Mouse (Mus musculus): Measurements from ENCODE around the gene Gtf2e1.

The Gtf2e1 gene

DNA sequence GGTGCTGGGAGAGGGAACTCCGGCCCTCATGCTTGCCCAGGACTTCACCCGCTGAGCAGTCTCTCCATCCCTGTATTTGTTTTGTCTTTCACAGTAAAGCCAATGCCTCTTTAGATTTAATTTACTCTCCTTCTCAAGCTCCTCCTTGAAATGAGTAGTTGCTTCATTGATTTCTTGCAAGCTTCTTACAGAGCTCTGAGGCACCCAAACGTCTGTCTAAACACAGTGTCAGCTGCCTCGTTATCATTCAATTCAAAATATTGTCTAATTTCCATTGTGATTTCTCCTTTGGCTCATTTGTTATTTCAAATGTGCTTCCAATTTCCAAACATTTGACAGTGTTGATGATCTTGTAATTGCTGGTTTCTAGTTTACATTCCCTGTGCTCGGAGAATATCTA lies 6.7 kb upstream of the Gtf2e1 start:
- no peak for DNase-seq (ENCODE audit: low spot score in 2 of 2)

DNA sequence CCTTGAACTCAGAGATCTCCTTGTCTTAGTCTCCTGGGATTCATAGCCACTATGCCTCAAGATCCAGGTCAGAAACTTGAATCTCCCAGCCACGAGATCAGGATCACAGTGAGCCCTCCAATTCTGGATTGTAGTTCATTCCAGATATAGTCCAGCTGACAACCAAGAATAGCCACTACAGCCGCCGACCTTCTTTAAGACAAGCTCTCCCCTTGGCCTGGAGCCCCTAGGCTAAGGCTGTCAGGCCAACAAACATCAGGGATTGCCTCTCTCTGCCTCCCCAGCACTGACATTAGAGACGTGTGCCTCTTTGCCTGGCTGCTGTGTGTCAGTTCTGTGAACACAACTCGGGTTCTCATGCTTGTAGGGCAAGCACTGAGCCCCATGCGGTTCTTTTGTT lies 1.2 kb upstream of the Gtf2e1 start:
- DNase-seq (ENCODE audit: low spot score in 2 of 2): no peak

DNA sequence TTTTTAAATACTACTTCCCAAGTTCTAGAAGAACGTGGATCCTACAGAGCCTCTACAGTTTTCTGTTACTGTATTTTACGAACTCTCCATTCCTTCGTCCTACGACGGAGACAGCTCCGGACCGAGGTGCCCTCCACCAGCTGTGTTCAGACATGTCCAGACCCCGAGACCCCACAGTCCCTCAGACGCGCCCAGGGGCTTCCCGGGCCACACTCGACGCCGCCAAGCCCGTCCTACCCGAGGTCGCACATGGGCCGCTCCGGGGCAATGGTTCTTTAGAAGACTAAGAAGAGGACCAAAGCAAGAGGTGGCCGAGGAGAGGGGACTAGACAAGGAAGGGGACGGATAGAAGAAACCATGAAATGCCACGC lies 364 bp downstream of the Gtf2e1 start:
- no peak for DNase-seq (ENCODE audit: low spot score in 2 of 2)

DNA sequence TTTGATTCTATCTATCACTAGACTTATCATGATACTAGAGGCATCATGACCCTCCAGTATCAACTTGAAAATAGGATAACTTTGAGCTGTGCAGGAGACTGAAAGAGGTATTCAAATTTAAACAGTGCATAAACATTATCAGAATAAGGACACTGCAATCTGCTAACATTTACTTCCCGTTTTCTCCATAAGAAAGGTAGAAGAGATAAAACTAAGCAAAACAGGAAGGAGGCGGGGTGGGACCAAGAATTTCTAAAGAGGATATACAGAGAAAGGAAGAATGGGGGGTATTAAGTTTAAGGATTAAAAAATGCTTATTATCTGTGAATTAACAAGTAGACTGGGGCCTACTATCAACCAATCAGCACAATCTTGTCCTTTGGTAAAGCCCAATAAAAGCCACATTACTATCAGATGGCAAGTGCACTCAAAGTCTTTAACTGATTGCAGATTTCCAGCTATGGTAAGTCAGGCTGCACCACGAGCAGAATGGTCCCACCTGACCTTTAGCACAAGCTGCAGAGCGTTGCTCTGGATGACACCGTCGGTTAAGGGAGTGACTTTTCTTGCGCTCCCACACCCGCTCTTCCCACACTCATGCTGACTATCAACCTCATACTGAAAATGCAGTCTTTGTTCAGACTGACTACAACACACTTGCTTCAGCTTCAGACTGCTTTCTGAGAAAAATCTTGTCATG lies 6.1 kb downstream of the Gtf2e1 start:
- no peak for DNase-seq (ENCODE audit: low spot score in 2 of 2)

DNA sequence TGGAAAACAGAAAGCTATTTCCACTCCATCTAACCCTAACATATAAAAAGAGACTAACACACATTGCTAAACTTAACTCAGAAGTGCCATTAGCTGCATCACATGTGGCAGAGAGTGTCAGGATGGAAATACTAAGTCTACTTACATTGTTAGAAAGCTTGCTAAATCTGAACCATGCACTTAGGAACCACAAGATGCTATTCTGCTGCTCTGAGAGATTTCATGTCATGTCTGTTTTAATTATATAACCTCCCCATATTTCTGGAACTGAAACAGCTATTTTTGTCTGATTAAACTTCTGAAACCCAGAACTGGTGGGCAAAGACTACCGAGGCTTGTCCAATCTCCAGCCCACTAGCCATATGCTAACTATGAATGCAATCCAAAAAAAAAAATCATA lies 7.5 kb downstream of the Gtf2e1 start:
- no peak for DNase-seq (ENCODE audit: low spot score in 2 of 2)

DNA sequence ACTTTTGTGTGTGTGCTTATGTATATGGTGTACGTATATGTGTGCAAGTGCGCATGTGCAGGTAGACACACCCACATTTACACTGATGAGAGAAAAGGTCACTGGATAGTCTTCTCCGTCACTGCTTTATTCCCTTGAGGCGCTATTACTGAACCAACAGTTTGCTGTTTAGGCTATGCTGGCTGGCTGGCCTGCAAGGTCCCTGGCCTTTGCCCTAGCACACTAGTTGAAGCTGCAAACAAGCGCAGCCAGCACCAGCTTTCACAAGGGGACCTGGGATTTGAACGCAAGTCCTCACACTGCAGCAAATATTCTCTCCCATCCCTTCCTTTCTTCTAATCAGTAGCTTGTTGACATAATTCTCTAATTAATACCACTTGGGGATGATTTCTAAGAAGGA lies 9.4 kb downstream of the Gtf2e1 start:
- DNase-seq (ENCODE audit: low spot score in 2 of 2): no peak

DNA sequence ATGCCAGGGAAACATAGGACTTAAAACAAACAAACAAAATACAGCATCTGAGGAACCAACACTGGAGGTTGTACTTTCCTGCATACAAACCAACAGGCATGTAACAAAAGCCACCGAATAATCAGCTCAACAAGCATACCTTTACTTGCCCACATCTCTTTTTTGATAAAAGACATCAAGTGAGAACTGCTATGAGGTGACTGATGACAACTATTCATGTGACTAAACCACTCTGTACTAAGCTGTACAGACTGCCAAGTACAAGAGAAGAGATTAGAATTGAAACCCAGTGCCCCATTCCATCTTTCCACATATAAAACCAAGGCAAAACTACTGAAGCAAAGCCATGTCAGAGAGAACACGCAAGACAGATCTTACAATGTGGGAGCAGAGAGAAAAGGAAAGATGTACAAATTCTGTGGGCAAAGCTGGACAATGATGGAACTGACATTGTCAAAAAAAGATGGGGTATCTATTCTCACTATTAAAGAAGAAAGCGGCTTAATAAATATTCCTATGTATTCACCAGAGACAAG lies 12.8 kb downstream of the Gtf2e1 start:
- DNase-seq (ENCODE audit: low spot score in 2 of 2): no peak

DNA sequence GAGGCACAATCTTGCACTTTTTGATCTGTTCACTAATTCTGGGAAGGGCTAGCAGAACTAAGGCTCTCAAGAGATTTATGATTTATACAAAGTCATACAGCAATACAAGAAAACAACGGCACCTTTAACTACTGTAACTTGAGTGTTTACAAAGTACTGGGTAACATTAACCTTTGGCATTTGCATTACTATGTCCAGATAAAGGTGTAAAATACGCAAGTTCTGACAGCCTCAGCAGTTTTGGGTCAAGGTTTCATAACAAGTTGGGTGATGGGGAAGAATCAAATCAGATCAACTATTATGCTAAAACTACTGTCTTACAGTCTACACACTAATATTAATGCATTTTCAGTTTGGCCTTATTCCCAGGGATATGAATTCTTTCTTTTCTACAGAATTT lies 14.5 kb downstream of the Gtf2e1 start:
- no peak for DNase-seq (ENCODE audit: low spot score in 2 of 2)

DNA sequence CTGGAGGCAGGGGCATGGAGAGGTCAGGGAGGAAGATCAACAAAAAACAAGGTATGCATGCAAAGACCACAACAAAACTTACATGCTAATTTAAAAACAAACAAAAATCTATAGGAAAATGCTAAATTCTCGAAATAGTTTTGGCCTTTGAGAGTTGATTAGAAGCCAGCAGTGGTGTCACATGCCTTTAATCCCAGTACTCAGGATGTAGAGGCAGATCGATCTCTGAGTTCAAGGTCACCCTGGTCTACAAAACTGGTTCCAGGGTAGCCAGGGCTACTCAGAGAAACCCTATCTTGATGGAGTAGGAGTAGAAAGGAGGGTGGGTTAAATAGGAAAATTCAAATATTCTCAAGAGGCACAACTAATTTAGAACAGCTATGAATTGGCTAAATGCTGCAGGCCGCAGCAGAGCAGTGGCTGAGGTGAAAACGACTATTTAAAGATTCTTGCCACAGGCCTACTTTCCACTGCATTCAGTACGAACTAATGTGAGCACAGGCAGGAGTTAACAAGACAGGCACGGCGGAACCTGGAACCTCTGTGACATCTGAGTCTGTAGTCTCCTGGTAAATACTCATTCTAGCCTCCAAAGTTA lies 17.4 kb downstream of the Gtf2e1 start:
- no peak for DNase-seq (ENCODE audit: low spot score in 2 of 2)

DNA sequence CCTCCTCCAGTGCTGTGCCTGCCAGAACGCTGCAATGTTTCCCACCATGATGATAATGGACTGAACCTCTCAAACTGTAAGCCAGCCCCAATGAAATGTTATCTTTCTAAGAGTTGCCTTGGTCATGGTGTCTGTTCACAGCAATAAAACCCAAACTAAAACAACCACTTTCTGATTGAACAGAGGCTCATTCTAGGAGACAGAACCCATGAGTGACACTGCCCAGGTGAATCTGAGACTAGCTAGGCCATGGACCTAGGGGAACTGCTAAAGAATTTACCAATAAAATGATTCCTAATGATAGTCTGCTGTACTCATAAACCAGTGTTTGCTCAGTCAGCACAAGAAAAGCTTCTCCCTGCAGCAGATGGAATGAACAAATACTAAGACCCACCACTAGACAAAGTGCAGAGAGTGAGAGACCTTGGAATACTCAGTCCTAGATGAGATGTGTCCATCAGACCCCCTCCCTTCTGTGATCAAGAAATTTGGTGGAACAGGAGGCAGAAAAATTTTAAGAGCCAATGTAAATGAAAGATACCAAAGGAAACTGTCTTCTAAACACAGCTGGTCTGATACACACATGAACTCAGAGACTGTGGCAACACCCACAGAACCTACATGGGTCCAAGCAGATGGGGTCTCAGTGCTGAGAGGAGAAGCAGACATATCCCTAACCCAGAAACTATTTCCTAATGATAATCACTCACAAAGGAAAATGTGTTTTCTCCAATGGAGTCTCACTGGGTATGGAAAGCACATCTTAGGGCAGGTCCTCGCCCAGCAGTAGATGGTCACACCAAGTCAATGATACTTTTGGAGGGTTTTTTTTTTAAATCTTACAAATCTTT lies 19.2 kb downstream of the Gtf2e1 start:
- no peak for DNase-seq (ENCODE audit: low spot score in 2 of 2)

DNA sequence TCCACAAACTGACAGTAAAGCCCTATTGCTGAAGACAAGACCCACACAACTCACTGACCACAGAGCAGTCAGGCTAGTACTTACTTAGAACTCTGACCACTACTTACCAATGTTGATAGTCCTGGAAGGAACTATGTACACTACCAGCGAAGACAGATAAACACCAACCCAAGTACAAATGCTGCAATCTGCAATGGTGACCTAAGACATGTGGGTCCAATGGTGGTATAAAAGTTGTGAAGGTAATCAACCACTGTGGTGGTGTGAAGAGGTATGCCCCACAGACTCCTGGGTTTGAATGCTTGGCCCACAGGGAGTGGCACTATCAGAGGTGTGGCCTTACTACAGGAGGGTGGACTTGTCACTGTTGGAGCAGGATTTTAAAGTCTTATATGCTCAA lies 19.9 kb downstream of the Gtf2e1 start:
- DNase-seq (ENCODE audit: low spot score in 2 of 2): no peak

DNA sequence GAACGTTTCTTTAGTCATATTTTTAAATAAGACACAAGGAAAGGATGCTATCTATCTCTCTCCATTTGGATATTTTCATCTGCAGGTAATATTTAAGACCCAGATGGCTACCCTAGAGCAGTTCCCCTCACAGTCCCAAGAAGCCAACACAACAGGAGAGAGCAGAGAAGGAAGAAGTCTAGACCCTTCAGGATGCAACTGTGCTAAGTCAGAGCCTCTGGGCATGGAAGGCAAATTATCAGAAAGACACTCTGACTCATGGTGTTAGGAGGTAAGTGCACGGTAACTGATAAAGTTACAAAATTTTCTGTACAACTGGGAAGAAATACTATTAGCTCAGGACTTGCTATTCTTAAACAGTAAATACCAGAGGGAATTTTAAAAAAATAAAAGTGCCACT lies 20.9 kb downstream of the Gtf2e1 start:
- no peak for DNase-seq (ENCODE audit: low spot score in 2 of 2)

DNA sequence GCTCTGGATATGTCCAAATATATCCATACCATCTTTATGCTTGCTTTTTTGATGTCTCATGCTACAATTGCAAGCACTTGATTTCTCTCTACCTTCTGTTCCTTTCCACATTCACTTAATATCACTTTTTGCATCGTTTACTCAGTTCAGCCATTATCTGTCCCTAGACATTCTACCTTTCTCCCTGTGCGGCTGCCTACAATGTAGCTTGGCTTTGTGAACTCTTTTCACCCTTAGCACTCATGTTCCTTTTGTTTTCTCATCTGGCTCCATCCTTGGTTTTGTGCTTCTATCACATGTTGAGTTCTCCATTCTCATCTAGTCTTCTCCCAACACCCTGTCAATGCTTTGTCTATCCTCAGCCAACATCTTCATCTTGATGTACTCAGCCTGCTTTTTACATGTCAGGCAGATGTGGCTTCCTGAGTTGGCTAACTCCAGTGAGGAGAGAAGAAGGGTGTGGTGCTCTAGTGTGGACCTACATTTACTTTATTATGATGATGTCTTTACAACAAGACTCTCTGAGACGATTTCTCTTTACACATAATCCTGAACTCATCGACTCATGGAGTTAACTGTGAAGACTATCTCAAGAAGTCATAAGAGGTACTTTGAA lies 21.9 kb downstream of the Gtf2e1 start:
- no peak for DNase-seq (ENCODE audit: low spot score in 2 of 2)

DNA sequence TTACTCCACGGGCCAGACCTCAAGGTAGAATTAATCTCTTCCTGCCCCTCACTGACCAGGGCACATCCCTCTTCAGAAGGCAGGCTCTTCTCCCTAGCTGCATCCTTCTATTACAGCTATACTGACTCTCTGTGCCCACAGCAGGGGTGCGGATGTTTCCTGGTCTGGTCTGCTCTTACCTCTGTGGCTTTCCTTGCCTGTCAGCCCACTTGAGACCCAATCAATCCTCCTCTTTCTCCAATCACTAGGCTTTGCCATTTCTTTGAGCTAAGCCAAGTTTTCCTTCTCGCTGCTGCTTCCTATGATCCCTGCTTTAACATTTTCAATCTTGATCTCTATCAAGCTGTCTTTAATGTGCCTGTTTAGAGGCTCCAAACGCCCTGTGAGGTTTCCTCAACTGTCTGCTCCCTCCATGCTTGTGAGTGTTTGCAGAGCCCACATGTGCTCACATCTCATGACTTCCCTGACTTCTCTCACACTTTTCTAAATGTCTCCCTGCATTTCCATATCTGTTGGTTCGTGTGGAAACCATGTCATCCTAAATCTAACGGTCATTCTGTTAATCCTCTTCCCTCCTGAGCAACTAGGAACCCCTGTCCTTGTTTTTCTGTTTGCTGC lies 23.1 kb downstream of the Gtf2e1 start:
- DNase-seq (ENCODE audit: low spot score in 2 of 2): no peak

DNA sequence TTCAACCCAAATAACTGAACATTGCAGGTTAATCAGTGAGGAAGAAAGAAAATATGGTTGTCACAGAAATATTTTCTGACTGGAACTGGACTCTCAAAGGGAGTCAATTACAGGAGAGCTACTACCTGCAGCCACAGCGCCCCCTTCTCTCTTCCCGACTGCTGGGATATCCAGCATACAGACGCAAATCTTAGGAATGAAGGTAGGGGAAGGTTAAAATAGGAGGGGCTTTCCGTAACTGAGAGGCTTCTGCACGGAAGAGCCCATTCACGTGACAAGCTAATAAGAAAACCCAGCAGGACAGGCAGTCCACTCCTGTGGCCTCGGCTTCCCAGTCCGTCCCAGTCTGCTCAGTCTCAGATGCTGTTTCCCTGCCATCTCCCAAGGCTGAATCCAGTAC lies 24.9 kb downstream of the Gtf2e1 start:
- DNase-seq (ENCODE audit: low spot score in 2 of 2): no peak

DNA sequence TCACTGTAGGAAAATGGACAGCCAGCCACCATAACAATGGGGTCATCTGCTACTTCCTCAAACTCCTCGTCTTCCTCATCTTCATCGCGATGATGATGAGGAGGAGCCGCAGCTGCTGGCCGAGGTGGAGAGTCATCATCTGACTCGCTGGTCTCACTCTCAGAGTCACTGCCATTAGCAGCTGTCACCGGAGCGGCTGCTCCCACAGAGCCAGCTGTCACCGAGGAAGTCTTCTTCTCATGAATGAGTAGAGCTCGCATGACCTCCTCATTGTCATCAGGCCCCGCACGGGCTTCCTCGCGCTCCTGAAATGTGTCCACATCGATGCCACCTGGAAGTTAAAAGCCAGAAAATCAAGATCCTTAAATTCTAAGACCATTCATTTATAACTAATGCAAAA lies 28.1 kb downstream of the Gtf2e1 start:
- no peak for DNase-seq (ENCODE audit: low spot score in 2 of 2)

DNA sequence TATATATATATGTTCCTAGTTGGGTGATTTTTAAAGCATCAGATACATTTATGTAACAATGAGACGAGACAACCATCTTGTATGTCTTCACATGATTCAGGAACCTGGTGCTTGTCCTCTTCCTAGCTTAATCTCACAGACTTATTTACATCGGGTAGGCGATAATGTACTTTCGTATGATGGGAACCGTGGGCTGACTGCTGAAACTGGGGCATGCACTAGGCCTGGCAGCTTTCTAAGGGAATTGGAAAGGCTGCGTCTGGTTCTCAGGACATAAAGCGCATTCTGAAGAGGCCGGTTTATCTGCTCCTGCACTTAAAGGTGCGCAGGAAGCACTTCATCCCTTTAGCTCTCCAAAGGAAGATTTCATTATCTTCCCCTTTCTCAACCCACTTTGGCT lies 32.8 kb downstream of the Gtf2e1 start:
- DNase-seq (ENCODE audit: low spot score in 2 of 2): no peak

DNA sequence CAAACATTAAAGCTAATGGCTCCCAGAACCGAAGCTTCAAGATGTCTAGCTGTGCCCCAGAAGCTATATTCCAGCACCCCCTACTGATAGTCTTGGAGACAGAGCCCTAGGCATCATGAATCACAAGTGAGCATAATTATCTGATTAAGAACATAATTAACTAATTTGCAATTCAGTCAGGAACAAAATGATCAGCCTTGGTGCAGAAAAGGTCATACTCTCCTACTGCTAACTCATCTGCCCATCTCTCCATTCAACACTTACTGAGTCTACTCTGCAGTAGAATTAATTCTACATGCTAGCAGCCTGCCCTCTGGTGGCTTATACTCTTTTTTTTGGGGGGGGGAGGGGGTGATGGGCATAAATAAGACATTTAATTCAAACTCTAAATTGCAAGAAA lies 35.1 kb downstream of the Gtf2e1 start:
- DNase-seq (ENCODE audit: low spot score in 2 of 2): no peak

DNA sequence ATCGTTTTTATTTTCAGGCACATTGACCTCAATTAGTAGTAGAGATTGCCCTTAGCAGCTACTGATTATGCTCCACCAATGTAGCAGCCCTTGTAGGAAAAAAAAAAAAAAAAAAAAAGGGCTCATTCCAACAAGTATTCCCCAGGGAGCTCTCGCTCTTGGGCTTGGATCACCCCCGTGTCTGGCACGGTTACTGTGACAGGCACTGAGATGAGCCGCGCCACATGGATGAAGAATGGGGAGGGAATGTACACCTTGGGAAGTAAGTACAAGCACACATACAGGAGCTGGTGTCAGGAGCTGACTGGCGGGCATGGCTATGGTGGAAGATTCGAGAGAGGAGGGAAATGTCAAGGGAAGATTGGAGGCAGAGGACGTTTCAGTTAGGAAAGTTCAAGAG lies 41.0 kb downstream of the Gtf2e1 start:
- no peak for DNase-seq (ENCODE audit: low spot score in 2 of 2)

DNA sequence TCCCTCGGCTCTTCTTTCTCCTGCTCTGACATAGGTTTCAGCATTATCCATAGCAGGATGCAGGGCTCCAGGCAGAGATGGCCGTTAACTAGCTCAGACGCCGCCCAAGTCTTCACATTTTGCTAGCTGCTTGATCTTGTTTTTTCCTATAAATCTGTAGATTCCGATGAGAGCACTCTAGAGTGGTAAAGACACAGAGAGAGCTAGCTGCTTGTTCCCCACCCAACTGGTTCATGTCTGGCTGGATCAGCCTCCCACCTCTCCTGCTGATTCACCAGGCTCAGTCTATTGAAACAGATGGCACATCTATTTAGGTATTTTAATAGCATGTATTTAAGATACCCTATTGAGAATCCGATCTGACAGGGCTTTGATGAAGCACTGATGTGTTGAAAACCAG lies 44.6 kb downstream of the Gtf2e1 start:
- DNase-seq (ENCODE audit: low spot score in 2 of 2): peak; percentile 40 to 42

DNA sequence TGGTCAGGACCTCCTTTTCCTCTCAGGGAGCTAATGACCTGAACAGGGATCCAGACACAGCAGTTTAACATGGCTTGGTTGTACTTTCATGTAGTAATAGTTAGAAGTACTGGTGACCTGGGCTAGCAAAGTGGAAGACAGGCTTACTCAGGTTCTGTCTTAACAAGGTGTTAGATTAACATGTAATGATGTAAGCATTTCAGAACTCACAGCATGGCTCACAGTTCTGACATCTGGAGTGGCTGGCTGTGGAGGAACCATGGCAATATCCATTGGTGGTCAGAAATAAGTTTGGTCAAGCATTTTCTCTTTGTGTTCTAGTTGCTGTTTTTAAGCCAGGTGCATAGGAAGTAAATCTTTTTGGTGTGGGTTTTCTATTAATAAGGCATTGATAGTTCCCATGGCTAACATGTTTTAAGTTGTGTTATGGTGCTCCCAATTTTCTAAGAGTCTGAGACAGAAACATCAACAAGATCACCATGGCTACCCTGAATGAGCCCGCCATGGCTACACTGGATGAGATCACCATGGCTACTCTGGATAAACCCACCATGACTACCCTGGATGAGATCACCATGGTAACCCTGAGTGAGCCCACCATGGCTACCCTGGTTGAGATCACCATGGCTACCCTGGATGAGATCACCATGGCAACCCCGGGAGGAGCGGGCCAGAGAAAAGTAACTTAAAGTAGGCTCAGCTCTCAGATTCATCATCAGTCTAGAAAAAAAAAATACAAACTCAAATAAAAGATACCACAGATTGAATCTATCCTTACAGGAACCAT lies 52.6 kb downstream of the Gtf2e1 start:
- DNase-seq (ENCODE audit: low spot score in 2 of 2): peak; percentile 76 to 88
